Mouse (Mus musculus): ENCODE measurements around the gene Fstl3.

DNA sequence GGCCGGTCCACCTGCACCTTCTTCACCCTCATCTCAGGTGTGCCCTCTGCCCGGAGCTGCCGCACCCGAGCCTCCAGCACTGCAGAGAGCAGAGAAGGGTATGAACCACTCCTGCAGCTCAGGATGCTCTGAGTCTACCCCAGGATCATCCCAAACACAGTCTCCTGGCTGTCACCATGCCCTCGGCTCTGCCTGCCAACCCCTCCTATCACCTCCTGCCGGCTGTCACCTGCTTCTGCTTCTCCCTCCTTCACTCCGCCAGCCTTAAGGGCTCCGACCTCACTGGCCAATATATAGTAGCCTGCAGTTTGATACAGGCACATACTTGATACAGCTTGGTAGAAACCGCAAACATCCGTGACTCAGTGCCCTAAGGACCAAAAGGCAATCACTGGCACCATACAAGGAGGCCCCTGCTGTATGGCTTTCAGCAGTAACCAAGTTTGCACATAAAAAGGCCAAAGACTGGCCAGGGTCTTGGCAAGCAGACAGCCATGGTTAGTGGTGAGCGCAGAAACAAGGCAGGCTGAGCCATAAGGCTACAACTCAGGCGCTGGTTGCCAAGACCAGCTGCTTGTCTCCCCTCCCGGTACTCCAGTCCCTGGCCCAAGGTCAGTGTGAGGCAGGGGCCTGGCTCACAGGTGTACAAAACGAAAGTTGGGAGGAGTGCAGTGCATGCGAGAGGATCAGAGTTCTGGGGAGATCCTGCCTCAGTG, 33.3 kb upstream of the Fstl3 start:
- TF ChIP-seq CTCF (conservative IDR thresholded peaks at IDR 0.05; ENCODE audit: low read length) (no peak), NANOG (IDR thresholded peaks at IDR 0.05; ENCODE audit: borderline replicate concordance, low read length) (no peak), POU5F1 (IDR thresholded peaks at IDR 0.05; ENCODE audit: borderline replicate concordance, low read length) (no peak)
